Mouse (Mus musculus): ENCODE results near the gene Cecr2. TPM values are rescaled to one million over a fixed set of nuclear protein-coding genes. Genes with fewer than 3 reads are reported as not detected.
A peak's percentile ranks its signal among the peaks of the same experiment; 100 is the strongest.
"Not testable (repeated sequence)": the region's sequence is repeated elsewhere in the genome, so short reads cannot be mapped to it uniquely, and the experiment has no call there.

Gene Cecr2
- total RNA-seq (2021) = 10 to 100 TPM in 1 of 2 experiments, 1 to 10 TPM in 1; 9.6 to 13.5 TPM

DNA sequence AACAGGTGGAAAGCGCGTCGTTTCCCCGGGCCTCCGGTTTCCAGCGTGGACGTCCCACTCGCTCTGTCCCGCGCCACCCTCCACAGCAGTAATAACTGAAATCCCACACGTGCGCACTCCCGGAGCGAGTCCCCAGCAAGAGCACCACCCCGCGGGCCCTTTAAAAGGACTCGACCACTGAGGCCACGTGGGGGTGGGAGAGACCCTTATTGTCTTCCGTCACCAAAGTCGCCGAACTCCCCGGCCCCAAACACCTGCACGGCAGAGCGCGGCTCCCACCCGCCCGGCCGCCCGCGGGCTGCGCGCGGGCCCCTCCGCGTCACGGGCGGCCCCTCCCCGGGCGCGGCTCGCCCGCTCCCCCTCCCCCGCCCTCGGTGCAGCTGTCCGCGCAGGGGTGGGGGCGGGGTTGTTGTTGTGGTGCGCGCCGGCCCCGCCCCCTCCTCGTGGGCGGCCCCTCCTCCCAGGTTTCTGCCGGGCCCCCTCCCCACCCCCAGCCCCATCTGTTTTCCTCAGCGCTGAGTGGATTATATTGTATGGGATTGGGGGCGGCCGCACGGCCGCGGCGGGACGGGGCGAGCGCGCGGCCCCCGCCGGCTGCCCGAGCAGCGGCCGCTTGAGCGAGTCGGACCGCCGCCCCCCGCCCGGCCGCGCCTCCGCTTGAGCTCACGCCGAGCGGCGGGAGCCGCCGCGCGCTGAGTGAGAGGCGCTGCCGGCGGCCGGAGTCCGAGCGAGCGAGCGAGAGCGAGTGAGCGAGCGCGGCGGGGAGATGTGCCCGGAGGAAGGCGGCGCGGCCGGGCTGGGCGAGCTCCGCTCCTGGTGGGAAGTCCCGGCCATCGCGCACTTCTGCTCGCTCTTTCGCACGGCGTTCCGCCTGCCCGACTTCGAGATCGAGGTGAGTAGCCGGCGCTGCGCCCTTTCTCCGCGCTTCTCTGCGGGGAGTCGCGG is at the start of gene Cecr2:
Gene Cecr2 (plus strand): TSS at position 554 of the 945 bp plus-strand sequence.
- DNase-seq (ENCODE audit: extremely low spot score in 1 of 2, low spot score in 1 of 2) = peak; percentile 60 to 61

DNA sequence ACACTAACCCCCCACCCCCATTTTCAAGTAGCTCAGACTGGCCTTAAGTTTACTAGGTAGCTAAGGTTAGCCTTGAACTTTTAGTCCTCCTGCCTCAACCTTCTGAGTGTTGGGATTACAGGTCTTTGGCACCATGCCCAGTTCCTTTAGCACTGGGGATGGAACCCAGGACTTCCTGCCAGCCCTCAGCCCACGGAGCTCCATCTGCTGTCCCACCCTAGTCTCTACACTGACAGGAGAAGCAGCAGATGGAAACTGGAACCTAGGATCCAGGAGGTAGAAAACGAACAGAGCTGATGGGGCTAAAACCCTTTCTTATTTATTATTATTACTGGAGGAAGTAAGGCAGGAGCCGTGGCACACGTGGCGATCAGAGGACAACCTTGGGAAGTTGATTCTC is 48.6 kb upstream of the Cecr2 start:
- DNase-seq (ENCODE audit: extremely low spot score in 1 of 2, low spot score in 1 of 2) = peak in 1 of 2 experiments; percentile 27

DNA sequence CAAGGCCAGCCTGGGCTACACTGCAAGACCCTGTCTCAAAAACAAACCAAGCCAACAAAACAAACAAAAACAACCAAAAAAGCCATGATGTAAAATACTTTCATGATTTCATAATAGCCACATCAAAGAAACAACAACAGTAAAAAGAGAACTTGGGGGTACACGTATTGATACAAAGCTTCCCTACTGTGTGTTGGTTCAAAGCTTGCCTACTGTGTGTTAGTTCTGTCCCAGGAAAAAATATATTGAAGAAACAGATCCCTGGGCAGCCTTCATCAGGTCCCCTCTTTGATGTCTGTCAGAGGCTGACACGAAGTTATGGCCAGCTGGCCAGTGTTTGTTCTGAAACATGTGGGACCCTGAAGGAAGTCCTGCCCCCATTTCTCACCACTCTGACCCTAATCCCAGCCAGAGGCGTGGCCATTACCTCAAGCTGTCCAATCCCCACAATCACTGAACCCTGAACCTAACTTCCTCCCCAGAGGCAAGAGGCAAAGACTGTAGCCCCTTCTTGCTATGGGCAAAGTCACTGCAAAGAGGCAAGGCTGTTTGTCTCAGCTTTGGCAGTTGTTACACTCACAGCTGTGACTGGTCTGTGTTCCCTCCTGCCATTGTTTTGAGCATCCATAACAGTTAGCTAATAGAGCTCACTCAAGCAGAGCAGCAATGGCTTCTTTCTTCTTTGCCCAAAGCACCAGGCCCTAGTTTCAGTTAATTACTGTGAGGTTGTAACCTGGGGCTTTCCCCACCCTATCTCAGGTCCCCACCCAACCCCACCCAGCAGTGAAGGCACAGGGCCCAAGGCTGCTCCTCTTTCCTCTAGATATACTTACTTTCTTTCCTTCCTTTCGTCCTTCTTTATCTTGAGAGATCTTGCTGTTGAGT is 47.4 kb upstream of the Cecr2 start:
- no peak for DNase-seq (ENCODE audit: extremely low spot score in 1 of 2, low spot score in 1 of 2)

DNA sequence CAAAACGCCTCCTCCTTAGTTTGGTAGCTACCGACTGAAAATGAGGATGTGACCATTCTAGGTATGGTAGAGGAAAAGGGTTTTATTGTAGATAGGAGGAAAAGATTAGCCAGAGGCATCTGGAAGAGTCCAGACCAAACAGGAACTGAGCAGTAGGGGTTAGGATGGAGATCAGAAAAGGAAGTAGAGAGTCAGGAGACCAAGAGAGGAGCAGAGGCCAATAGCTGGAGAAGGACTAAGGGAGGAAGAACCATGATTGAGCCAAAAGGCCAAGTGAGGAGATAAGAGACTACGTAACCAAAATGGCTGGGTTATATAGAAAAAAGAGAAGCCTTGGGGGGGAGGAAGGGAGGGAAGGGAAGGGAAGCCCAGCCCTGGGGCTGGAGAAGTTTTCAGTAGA is 46.0 kb upstream of the Cecr2 start:
- DNase-seq (ENCODE audit: extremely low spot score in 1 of 2, low spot score in 1 of 2) = no peak

DNA sequence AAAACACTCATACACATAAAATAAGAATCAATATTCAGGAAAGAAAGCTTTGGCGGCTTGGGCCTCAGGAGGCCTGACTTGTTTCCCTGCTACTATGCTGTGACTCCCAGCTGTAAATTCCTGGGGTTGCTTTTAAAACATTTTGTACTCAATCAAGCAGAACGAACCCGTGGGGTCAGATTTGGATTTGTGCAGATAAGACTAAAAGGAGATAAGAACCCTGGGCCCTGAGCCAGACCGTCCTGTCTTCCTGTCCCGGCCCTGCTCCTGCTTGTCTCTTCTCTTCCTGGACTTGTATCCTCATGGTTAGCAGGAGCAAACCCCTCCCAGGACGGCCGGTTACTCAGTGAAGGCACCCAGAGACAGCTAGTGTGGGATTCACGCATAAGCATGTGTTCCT is 41.1 kb upstream of the Cecr2 start:
- DNase-seq (ENCODE audit: extremely low spot score in 1 of 2, low spot score in 1 of 2) = no peak

DNA sequence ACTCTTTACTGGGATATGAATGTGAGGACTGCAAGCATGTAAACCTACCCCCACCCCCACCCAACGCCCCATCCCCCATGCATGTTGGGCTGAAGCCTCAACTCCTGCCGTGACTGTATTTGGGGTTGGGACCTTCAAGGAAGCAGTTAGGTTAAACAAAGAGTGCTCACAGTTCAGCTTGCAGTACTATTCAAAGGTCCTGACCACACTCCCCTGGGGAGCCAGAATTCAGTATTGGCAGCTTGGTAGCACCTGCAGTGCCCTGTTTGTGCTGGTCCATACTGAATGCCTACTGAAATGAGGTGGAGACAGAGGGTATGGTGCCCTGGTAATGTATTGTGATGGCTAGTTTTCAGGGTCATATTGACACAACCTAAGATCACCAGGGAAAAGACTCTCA is 39.1 kb upstream of the Cecr2 start:
- no peak for DNase-seq (ENCODE audit: extremely low spot score in 1 of 2, low spot score in 1 of 2)

DNA sequence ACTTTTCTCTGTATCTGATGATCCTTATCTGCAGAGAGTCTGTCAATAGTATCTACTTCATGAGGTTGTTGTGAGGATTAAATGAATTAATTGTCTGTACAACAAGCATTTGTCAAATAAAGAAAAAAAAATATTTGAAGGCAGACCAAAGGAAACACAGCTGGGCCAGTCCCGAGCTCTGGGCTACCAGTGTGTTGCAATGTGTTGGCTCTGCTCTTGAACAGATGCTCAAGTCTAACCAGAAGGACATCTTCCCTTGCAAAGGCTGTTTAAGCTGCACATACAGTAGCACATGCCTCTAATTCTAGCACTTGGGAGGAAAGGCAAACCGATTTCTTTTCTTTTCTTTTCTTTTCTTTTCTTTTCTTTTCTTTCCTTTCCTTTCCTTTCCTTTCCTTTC is 37.2 kb upstream of the Cecr2 start:
- DNase-seq (ENCODE audit: extremely low spot score in 1 of 2, low spot score in 1 of 2) = no peak

DNA sequence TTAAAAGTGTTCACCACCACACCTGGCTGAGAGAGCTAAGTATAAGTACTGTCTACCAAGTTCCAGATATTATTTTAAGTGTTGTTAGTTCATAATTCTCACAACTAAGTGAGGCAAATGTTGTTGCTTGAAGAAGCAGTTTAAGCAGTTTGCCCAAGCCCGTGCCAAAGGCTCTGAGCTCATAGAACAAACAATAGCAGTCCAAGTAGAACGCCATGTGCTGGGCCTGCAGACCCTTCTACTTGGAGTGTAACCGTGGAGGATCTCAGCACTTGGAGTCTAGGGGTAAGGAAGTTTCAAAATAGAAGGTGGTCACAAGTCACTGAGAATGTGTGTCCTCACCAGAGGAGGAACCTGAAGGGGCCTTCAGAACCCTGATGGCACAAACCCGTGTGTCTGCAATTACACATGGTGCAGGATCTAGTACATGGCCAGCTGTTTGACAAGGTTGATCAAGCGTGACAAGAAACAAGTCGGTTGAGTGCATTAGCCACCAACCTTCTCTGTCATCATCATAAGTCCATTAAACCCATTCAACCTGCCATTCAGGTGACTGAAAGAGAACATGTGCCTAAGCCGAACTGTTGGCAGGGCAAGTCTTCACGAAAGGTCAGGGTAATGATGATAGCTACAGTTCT is 30.7 kb upstream of the Cecr2 start:
- no peak for DNase-seq (ENCODE audit: extremely low spot score in 1 of 2, low spot score in 1 of 2)

DNA sequence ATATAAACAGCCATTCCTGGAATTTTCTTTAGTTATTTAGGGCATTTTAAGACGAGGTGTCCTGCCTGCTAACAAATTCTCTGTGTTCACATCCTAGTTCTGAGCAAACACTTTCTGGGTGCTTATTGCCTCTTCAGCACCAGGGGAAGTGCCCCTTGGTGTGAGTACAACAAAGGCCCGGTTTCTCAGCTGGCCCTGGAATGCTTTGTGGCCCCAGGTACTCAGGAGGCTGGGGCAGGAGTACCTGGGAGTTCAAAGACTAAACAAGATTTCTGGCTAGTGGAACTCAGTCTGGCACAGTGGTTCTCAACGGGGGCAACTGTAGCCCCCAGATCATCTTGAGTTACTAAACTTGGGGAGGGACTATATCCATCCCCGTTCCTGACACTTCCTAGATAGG is 26.6 kb upstream of the Cecr2 start:
- no peak for DNase-seq (ENCODE audit: extremely low spot score in 1 of 2, low spot score in 1 of 2)

DNA sequence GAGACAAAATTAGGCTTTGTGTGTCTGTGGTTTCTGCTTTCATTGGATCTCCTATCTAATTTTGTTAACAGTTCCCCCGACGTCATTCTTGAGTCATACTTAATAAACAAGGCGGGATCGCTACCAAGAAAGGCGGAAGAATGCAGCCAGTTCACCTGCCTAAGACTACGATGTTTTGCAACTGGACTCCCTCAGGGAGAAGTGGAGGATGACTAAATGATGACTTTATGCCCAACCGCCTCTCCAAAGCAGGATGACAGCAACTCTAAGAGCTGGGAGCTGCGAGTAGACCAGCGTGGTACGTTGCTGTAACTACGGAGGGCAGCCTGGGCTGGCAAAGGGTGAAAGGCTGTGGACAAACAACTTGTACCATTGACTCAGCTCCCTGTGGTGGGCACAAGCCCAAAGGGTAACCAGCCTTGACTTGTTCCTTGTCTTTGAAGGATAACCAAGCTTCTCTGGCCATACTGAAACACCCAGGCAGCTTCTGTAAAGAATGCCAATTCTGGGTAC is 24.2 kb upstream of the Cecr2 start:
- no peak for DNase-seq (ENCODE audit: extremely low spot score in 1 of 2, low spot score in 1 of 2)

DNA sequence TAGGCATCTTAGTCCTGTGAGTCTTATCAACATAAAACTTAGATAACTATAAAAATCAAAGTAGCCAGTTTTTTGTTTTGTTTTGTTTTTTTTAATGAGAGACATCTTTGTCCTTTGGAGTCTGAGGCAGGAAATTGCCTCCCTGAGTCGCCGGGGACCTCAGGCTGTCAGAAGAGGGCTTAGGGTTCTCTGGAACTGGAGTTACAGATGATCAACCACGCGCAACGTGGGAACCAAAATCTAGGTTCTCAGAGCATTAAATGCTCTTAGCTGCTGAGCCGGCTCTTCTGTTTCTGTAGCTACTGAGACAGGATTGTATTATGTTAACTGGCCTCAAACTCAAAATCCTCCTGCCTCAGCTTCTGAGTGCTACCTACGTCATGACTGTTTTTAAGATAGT is 22.4 kb upstream of the Cecr2 start:
- DNase-seq (ENCODE audit: extremely low spot score in 1 of 2, low spot score in 1 of 2) = no peak

DNA sequence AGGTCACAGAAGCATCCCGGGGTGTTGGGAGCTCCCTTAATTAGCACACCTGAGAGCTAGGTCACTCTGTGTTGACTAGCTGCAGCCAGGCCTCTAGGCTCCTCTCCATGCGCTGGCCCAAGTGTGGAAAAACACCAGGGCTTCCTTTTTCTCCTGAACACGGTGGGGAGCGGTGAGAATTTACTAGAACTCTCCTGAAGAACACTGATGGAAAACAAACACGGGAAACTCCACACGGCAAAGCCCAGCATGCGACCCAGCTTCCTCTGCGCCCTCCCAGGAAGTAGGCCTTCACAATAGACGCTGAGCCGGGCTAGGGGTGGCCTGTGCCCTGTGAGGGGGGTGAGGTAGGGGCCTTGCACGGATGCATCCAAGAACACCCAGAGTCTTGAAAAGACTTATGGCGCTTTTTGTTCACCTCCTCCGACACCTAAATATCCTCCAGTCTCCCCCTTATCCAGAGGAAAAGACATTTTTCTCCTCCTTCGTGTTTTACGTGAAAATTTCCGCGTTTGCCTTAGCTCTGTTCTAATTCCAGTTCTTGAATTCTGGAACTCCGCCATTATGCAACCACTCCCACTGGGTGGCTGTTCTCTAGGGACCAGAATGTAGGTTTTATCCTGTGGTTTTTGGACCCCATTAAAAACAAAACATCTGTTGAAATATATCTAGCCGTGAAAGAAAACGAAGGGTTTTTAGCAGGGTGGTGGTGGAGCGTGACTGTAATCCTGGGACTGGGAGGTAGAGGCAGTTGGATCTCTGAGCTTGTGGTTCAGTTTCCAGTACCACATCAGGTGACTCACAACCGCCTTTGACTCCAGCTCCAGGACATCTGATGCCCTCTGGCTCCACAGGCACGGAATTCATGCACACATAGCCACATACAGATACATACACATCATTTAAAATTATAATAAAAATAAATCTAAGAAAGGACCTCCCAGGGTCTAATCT is 21.5 kb upstream of the Cecr2 start:
- DNase-seq (ENCODE audit: extremely low spot score in 1 of 2, low spot score in 1 of 2) = no peak

DNA sequence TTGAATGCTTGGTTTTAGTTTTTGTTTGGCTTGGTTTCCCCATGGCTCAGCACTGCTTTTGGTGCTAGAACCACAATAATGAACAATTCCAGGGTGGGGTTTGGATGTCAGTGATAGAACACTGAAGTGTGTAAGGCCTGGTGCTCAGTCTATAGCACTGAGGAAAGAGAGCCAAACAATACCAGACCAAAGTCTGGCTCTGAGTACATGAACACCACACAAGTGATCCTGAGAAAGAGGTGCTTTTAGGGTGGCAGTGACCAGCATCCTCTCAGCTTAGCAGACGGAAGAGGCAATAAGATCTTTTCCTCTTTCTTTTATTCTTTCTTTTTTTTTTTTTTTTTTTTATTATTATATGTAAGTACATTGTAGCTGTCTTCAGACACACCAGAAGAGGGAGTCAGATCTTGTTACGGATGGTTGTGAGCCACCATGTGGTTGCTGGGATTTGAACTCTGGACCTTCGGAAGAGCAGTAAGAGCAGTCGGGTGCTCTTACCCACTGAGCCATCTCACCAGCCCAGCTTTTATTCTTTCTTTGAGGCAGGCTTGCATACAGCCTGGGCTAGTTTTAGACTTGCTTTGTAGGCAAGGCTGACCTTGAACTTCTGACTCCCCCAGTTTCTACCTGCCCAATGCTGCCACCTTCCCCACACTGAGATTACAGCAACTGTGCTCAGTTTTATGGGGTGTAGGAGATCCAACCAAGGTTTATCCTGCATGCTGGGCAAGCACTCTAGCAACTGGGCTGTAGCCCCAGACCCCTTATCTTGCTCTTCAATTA is 18.7 kb upstream of the Cecr2 start:
- DNase-seq (ENCODE audit: extremely low spot score in 1 of 2, low spot score in 1 of 2) = not testable (repeated sequence)

DNA sequence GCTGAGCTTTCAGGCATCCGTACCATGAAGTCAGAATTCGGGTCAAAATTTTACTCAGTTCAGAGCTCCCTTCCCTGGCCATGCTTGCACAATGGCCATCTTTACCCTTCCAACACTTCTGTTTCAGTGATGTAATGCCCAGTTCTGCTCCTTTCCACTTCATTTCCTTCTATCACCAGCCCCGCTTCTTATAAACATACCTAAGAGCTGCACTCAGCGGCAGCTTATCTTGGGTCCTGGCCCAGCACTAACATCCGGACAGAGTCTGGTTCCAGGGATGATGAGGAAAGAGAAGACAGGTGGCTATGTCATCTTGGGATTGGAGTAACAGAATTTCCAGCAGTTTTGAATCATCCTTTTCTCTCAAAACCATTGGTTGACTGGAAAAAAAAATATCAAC is 18.0 kb upstream of the Cecr2 start:
- no peak for DNase-seq (ENCODE audit: extremely low spot score in 1 of 2, low spot score in 1 of 2)

DNA sequence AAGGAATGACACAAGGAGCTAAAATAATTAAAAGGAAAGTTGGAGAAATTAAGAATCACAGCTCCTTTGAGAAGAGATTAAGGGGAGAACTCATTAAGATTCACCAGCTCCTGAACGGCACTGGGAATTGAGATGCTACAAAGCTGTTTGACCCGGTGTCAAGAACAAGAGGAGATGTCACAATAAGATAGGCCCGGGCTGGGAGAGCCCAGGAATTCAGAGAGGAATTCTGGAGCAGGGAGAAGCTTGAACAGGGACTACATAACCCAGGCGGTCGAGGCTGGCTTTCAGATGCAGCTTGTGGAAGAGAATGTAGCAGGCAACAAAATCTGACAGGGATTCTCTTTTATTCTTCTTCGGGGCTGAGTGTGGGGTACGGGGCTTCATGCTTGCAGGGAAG is 13.5 kb upstream of the Cecr2 start:
- no peak for DNase-seq (ENCODE audit: extremely low spot score in 1 of 2, low spot score in 1 of 2)

DNA sequence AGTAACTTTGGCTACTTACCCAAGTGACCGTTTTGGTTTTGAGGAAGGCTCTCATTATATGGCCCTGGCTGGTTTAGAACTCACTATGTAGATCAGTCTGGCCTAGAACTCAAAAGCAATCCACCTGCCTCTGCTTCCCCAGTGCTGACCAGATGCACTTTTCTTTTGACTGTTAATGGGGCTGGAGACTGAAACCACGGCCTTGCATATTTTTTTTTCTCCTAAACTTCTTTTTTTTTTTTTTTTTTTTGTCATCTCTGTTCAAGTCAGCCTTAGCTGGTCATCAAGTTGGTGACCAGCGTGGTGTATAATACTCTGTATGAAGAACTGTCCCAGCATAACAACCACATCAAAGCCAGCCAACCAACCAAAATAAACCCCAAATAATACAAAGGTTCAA is 10.5 kb upstream of the Cecr2 start:
- DNase-seq (ENCODE audit: extremely low spot score in 1 of 2, low spot score in 1 of 2) = no peak

DNA sequence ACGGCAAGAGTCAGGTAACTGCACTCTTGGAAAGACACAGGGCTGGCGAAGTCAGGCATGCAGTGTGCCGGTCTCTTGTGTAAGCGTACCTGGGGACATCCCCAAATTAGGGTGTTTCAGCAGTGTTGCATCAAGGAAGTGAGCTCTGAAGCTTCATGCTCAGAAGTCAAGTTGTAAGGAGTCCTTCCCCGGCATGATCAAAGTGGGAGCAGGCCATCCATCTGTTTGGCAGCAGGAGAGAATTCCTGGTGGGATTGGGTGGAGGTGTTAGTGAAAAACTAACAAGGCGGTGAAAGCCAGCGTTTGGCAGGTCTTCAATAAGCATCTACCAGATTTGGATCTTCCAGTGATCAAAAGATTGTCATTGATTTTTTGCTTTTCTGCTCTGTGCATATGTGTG is 7.3 kb upstream of the Cecr2 start:
- DNase-seq (ENCODE audit: extremely low spot score in 1 of 2, low spot score in 1 of 2) = no peak

DNA sequence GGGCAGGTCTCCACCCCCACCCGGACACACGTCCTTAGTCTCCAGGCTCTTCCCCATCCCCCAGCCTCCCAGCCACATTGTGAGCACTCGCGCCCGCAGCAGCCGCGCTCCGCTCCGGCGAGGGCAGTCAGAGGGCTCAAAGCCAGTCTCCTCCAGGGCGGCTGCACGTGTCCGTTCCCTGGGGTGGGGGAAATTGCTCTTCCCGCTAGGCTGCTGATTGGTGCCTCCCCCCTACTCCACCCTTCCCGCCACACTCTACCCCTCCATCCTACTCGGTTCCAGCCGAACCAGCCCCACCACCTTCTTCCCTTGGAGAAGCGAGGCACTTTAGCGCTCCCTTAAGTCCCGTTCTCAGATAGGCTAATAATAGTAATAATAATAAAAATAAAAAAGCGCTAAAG is 754 bp upstream of the Cecr2 start:
- peak in 1 of 2 experiments; percentile 21 for DNase-seq (ENCODE audit: extremely low spot score in 1 of 2, low spot score in 1 of 2)

Measured in layer of hippocampus, postnatal 25 days (tissue).